Mouse (Mus musculus) forebrain, embryonic 12.5 days (tissue): ENCODE results near the gene Gsta2. TPM values are rescaled to one million over a fixed set of nuclear protein-coding genes. Genes with fewer than 3 reads are reported as not detected.
"Not testable (repeated sequence)": the region's sequence is repeated elsewhere in the genome, so short reads cannot be mapped to it uniquely, and the experiment has no call there.

Source experiments
- ATAC-seq: fragments of 200-750 bp; cut with Nextera tagmentation; 2 replicates; pipeline ENCODE4 v1.8.0; 2017; ENCODE audit warnings: moderate TSS enrichment; ENCODE audit not compliant: low FRiP score
- H3K27ac ChIP-seq: fragments of 300-500 bp; sonication (generic); 2 replicates; pipeline ENCODE4 v1.5.1; 2016; ENCODE audit warnings: mild to moderate bottlenecking
- H3K27me3 ChIP-seq: fragments of 300-500 bp; sonication (generic); 2 replicates; pipeline ENCODE4 v1.6.1; 2016; ENCODE audit warnings: mild to moderate bottlenecking
- H3K36me3 ChIP-seq: fragments of 300-500 bp; sonication (generic); replicated peaks from 2 replicates; pipeline ENCODE4 v1.6.1; 2016; ENCODE audit warnings: mild to moderate bottlenecking
- H3K4me1 ChIP-seq: fragments of 300-500 bp; sonication (generic); 2 replicates; pipeline ENCODE4 v1.6.1; 2016
- H3K4me2 ChIP-seq: fragments of 300-500 bp; sonication (generic); 2 replicates; pipeline ENCODE4 v1.6.1; 2016; ENCODE audit warnings: mild to moderate bottlenecking, moderate library complexity
- H3K4me3 ChIP-seq: fragments of 300-500 bp; sonication (generic); replicated peaks from 2 replicates; pipeline ENCODE4 v1.5.1; 2016; ENCODE audit warnings: mild to moderate bottlenecking
- H3K9ac ChIP-seq: fragments of 300-500 bp; sonication (generic); 2 replicates; pipeline ENCODE4 v1.6.1; 2016; ENCODE audit warnings: mild to moderate bottlenecking
- H3K9me3 ChIP-seq: fragments of 300-500 bp; sonication (generic); 2 replicates; pipeline ENCODE4 v1.6.1; 2016
- WGBS: fragments of 180-500 bp; shearing (Covaris S2); methylation state at CpG from one replicate; pipeline ENCODE4 v1.1.7; 2016; 5-methylcytosine and 5-hydroxymethylcytosine counted together
- polyA plus RNA-seq: library from polyadenylated mRNA; unstranded; fragments of >200 nt; fragmentation: Nextera tagmentation; extraction: Ambion mirVana; gene quantifications from 2 replicates; pipeline ENCODE4 v1.2.1, GENCODE M21; 2016

The Gsta2 gene
- polyA plus RNA-seq, 1 experiment from 2014 or later = not detected

DNA sequence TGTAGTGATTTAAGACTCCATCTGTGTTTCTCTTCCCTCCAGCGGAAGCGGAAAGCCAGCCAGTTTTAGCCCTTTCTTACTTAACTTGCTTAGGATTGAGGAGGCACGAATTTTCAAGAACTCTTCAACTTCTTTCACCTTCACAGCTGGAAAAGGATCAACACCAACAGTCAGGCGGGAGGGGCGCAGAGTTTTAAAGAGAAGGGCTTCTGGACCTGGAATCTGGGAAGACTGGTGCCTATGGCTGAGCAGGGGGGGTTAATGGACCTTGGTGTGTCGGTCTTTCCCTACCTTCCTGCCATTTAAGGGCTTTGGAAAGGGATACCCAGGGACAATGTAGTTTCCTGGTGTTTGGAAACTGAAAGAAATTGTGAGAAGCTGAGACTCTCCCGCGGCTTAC is 22.0 kb upstream of the Gsta2 start:
- H3K9ac ChIP-seq = no peak overlapping the region
- H3K36me3 ChIP-seq = no peaks in the 10 kb centered on the region
- 20% methylated on average over 8 of the region's 8 CpGs for WGBS
- no peak for ATAC-seq
- peak overlapping the region; percentile 36 for H3K4me3 ChIP-seq
- peak overlapping the region; percentile 62 for H3K4me2 ChIP-seq
- H3K27me3 ChIP-seq = peaks cover 14% of the 10 kb centered on the region; the same call in 1 of the 2 replicates
- H3K27ac ChIP-seq = no peak overlapping the region
- H3K4me1 ChIP-seq = peaks cover 13% of the 10 kb centered on the region
- H3K9me3 ChIP-seq = no peaks in the 10 kb centered on the region

- Histone ChIP-seq H3K36me3 (no peaks in the 10 kb centered on the region), H3K27ac (no peak overlapping the region), H3K27me3 (peaks cover 14% of the 10 kb centered on the region; the same call in 1 of the 2 replicates), H3K4me3 (no peak overlapping the region), H3K4me2 (no peak overlapping the region), H3K9ac (no peak overlapping the region), H3K4me1 (peaks cover 13% of the 10 kb centered on the region), H3K9me3 (no peaks in the 10 kb centered on the region)
- no peak for ATAC-seq
- WGBS = 82% methylated on average over 4 of the region's 4 CpGs
These were observed 19.9 kb upstream of the Gsta2 start for GRCm38 (mm10) chr9:78375486-78375885.

GRCm38 (mm10) chr9:78374885-78375389 is 19.3 kb upstream of the Gsta2 start:
- H3K36me3 ChIP-seq = no peaks in the 10 kb centered on the region
- H3K4me1 ChIP-seq = peaks cover 13% of the 10 kb centered on the region
- ATAC-seq = no peak
- H3K9ac ChIP-seq = no peak overlapping the region
- H3K27me3 ChIP-seq = peaks cover 12% of the 10 kb centered on the region; the same call in 1 of the 2 replicates
- WGBS = 83% methylated on average over 1 of the region's 1 CpGs
- H3K4me3 ChIP-seq = no peak overlapping the region
- H3K4me2 ChIP-seq = no peak overlapping the region
- H3K9me3 ChIP-seq = no peaks in the 10 kb centered on the region
- no peak overlapping the region for H3K27ac ChIP-seq

- H3K9me3 ChIP-seq = no peaks in the 10 kb centered on the region
- H3K9ac ChIP-seq = no peak overlapping the region
- no peaks in the 10 kb centered on the region for H3K36me3 ChIP-seq
- H3K27ac ChIP-seq = no peak overlapping the region
- H3K4me1 ChIP-seq = peaks cover 13% of the 10 kb centered on the region
- peaks cover 7% of the 10 kb centered on the region; the same call in 1 of the 2 replicates for H3K27me3 ChIP-seq
- H3K4me3 ChIP-seq = no peak overlapping the region
- WGBS = 61% methylated on average over 5 of the region's 5 CpGs
- no peak overlapping the region for H3K4me2 ChIP-seq
- ATAC-seq = no peak
These were observed 18.8 kb upstream of the Gsta2 start for GRCm38 (mm10) chr9:78374397-78374796.

DNA sequence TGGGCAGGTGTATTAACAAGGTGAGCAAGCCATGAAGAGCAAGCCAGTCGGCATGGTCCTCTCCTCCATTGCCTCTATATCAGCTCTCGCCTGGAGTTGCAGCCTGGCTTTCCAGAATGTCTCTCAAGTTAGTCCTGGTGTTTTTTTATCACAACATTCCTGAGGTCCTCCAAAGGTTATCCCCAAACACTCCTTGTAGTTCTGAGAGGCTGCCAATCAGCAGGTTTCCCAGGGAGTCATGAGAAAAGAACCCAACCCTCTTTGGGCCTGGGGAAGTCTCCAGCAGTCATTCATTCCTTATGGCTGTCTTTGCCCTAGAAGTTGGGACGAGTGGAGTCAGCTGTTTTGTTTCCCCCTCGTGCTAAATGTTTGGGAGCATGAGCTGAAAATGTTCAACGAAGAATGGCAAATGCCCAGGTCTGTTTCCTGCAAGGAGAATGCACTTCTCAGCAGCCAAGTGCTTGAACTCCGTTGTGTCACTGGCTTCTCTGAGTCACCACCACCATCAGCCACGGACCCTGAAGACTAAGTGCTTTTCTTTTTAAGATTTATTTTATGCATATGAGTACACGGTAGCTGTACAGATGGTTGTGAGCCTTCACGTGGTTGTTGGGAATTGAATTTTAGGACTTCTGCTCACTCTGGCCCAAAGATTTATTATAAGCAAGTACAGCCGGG is 17.4 kb upstream of the Gsta2 start:
- H3K36me3 ChIP-seq = no peaks in the 10 kb centered on the region
- H3K4me2 ChIP-seq = no peak overlapping the region
- 84% methylated on average over 10 of the region's 10 CpGs for WGBS
- no peaks in the 10 kb centered on the region for H3K9me3 ChIP-seq
- no peak for ATAC-seq
- no peak overlapping the region for H3K9ac ChIP-seq
- peaks cover 6% of the 10 kb centered on the region; the same call in 1 of the 2 replicates for H3K27me3 ChIP-seq
- H3K4me3 ChIP-seq = no peak overlapping the region
- H3K27ac ChIP-seq = no peak overlapping the region
- peaks cover 5% of the 10 kb centered on the region for H3K4me1 ChIP-seq

- no peak overlapping the region for H3K4me2 ChIP-seq
- no peak overlapping the region for H3K9ac ChIP-seq
- H3K27ac ChIP-seq = no peak overlapping the region
- no peaks in the 10 kb centered on the region for H3K36me3 ChIP-seq
- no peaks in the 10 kb centered on the region for H3K9me3 ChIP-seq
- no peak overlapping the region for H3K4me3 ChIP-seq
- no peaks in the 10 kb centered on the region for H3K27me3 ChIP-seq
- ATAC-seq = no peak
- no peaks in the 10 kb centered on the region for H3K4me1 ChIP-seq
- WGBS = 94% methylated on average over 3 of the region's 3 CpGs
These were observed 15.9 kb upstream of the Gsta2 start for GRCm38 (mm10) chr9:78371441-78371840.

DNA sequence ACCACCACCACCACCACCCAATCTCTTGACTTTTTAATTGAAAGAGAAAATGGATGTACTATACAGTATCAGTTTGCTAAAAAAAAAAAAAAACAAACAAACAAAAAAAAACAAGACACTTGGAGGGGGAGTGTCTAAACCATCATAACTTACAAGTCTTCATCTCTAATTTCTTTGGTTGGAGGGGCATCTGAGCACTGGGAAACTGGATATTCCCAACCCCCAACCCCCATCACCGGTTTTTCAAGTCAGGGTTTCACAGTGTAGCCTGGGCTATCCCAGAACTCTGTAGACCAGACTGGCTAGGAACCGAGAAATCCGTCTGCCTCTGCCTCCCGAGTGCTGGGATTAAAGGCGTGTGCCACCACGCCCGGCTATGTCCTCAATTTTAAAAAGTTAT is 14.2 kb upstream of the Gsta2 start:
- Histone ChIP-seq H3K9ac (no peak overlapping the region), H3K4me2 (no peak overlapping the region), H3K4me3 (no peak overlapping the region), H3K4me1 (no peaks in the 10 kb centered on the region), H3K27me3 (no peaks in the 10 kb centered on the region), H3K27ac (no peak overlapping the region), H3K36me3 (no peaks in the 10 kb centered on the region), H3K9me3 (no peaks in the 10 kb centered on the region)
- no peak for ATAC-seq
- 94% methylated on average over 7 of the region's 7 CpGs for WGBS

- Histone ChIP-seq H3K4me2 (no peak overlapping the region), H3K27ac (no peak overlapping the region), H3K9ac (no peak overlapping the region), H3K27me3 (no peaks in the 10 kb centered on the region), H3K9me3 (no peaks in the 10 kb centered on the region), H3K36me3 (no peaks in the 10 kb centered on the region), H3K4me1 (no peaks in the 10 kb centered on the region), H3K4me3 (no peak overlapping the region)
- ATAC-seq = no peak
- WGBS = 95% methylated on average over 2 of the region's 2 CpGs
These were observed 13.8 kb upstream of the Gsta2 start for GRCm38 (mm10) chr9:78369349-78369748.

GRCm38 (mm10) chr9:78368671-78369293 is 13.2 kb upstream of the Gsta2 start:
- H3K27ac ChIP-seq = no peak overlapping the region
- H3K9me3 ChIP-seq = no peaks in the 10 kb centered on the region
- H3K27me3 ChIP-seq = no peaks in the 10 kb centered on the region
- no peak for ATAC-seq
- H3K4me3 ChIP-seq = no peak overlapping the region
- H3K4me1 ChIP-seq = no peaks in the 10 kb centered on the region
- no peak overlapping the region for H3K4me2 ChIP-seq
- H3K9ac ChIP-seq = no peak overlapping the region
- no peaks in the 10 kb centered on the region for H3K36me3 ChIP-seq
- WGBS = 80% methylated on average over 3 of the region's 3 CpGs

DNA sequence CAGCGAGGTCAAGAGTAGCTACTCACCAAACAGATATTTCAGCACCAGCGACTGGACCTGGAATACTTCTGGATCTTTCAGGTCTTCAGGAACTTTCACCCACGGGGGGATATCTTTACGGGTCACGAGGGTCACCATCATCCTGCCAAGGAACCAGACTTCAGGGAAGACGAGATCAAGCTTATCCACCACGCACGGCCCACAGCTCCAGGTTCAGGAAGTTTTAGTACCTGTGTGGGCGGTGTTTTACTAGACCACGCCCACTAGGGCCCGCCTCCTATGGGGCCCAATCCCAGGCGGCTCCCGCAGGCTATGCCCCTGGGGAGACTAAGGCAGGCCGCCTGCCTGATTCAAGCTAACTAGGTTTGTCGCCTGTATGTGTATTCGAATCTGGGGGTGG is 12.4 kb upstream of the Gsta2 start, which contains the start of gene Dppa5a:
Dppa5a (minus strand) TSS at position 219 of the 400 bp plus-strand sequence.
- not testable (repeated sequence) for H3K27ac ChIP-seq, H3K9me3 ChIP-seq, H3K9ac ChIP-seq, H3K4me3 ChIP-seq, ATAC-seq, H3K4me1 ChIP-seq, H3K36me3 ChIP-seq, H3K27me3 ChIP-seq, H3K4me2 ChIP-seq
- WGBS = 93% methylated on average over 16 of the region's 16 CpGs

- H3K9me3 ChIP-seq = no peaks in the 10 kb centered on the region
- 53% methylated on average over 13 of the region's 13 CpGs for WGBS
- H3K27ac ChIP-seq = no peak overlapping the region
- no peak overlapping the region for H3K4me2 ChIP-seq
- no peak overlapping the region for H3K9ac ChIP-seq
- no peaks in the 10 kb centered on the region for H3K36me3 ChIP-seq
- H3K27me3 ChIP-seq = no peaks in the 10 kb centered on the region
- no peak for ATAC-seq
- H3K4me1 ChIP-seq = no peaks in the 10 kb centered on the region
- no peak overlapping the region for H3K4me3 ChIP-seq
These were observed 10.4 kb upstream of the Gsta2 start for GRCm38 (mm10) chr9:78365850-78366544.

DNA sequence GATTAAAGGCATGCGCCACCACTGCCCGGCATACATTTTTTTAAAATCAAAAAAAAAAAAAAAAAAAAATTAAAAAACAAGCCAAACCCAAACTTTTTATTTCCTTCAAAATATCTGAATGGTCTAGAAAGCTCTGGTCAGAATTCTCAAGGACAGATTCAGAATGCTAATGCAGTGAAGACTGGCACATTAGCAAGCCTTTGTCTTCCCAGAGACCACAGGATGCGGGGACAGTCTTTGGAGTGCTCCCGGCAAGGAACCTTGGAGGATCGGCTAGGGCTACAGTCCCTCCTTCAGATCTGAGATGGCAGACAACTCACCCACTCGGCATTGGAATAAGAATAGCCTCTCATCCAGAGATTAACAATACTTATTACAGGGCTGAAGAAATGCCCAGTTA is 9.1 kb upstream of the Gsta2 start:
- no peaks in the 10 kb centered on the region for H3K36me3 ChIP-seq
- no peaks in the 10 kb centered on the region for H3K9me3 ChIP-seq
- no peak for ATAC-seq
- H3K27ac ChIP-seq = no peak overlapping the region
- H3K27me3 ChIP-seq = no peaks in the 10 kb centered on the region
- no peak overlapping the region for H3K4me3 ChIP-seq
- 93% methylated on average over 6 of the region's 6 CpGs for WGBS
- H3K9ac ChIP-seq = no peak overlapping the region
- no peaks in the 10 kb centered on the region for H3K4me1 ChIP-seq
- H3K4me2 ChIP-seq = no peak overlapping the region
